Mouse (Mus musculus) liver, embryonic 12.5 days (tissue): ENCODE measurements around the gene Mphosph8. TPM values are rescaled to one million over a fixed set of nuclear protein-coding genes. Genes with fewer than 3 reads are reported as not detected.

Source experiments
- ATAC-seq: fragments of 200-750 bp; cut with Nextera tagmentation; 2 replicates; pipeline ENCODE4 v1.8.0; 2017; ENCODE audit warnings: moderate number of reproducible peaks, mild to moderate bottlenecking, moderate library complexity
- H3K27ac ChIP-seq: fragments of 300-500 bp; sonication (generic); 2 replicates; pipeline ENCODE4 v1.5.1; 2016; ENCODE audit warnings: mild to moderate bottlenecking
- H3K27me3 ChIP-seq: fragments of 300-500 bp; sonication (generic); replicated peaks from 2 replicates; pipeline ENCODE4 v1.6.1; 2016; ENCODE audit warnings: mild to moderate bottlenecking, moderate library complexity
- H3K36me3 ChIP-seq: fragments of 300-500 bp; sonication (generic); 2 replicates; pipeline ENCODE4 v1.6.1; 2016; ENCODE audit warnings: mild to moderate bottlenecking, moderate library complexity
- H3K4me1 ChIP-seq: fragments of 300-500 bp; sonication (generic); 2 replicates; pipeline ENCODE4 v1.6.1; 2016
- H3K4me2 ChIP-seq: fragments of 300-500 bp; sonication (generic); 2 replicates; pipeline ENCODE4 v1.6.1; 2016; ENCODE audit warnings: mild to moderate bottlenecking, moderate library complexity
- H3K4me3 ChIP-seq: fragments of 300-500 bp; sonication (generic); 2 replicates; pipeline ENCODE4 v1.5.1; 2016; ENCODE audit warnings: mild to moderate bottlenecking, moderate library complexity
- H3K9ac ChIP-seq: fragments of 300-500 bp; sonication (generic); 2 replicates; pipeline ENCODE4 v1.6.1; 2016; ENCODE audit warnings: mild to moderate bottlenecking, moderate library complexity
- H3K9me3 ChIP-seq: fragments of 300-500 bp; sonication (generic); replicated peaks from 2 replicates; pipeline ENCODE4 v1.6.1; 2016; ENCODE audit warnings: mild to moderate bottlenecking, moderate library complexity
- WGBS: fragments of 180-500 bp; shearing (Covaris S2); methylation state at CpG from one replicate; pipeline ENCODE4 v1.1.7; 2016; ENCODE audit not compliant: insufficient replicate concordance; 5-methylcytosine and 5-hydroxymethylcytosine counted together
- polyA plus RNA-seq: library from polyadenylated mRNA; unstranded; fragments of >200 nt; fragmentation: Nextera tagmentation; extraction: Ambion mirVana; gene quantifications from 2 replicates; pipeline ENCODE4 v1.2.1, GENCODE M21; 2016

Mphosph8 gene
- polyA plus RNA-seq, 1 experiment from 2014 or later, result 16.0 TPM

GRCm38 (mm10) chr14:56689766-56690165, 21.7 kb downstream of the Mphosph8 start:
- Histone ChIP-seq H3K4me3 (no peak overlapping the region), H3K36me3 (peaks cover 97% of the 10 kb centered on the region), H3K4me2 (no peak overlapping the region), H3K9ac (no peak overlapping the region), H3K4me1 (no peaks in the 10 kb centered on the region), H3K9me3 (no peaks in the 10 kb centered on the region), H3K27me3 (no peaks in the 10 kb centered on the region), H3K27ac (no peak overlapping the region)
- 64% methylated on average over 1 of the region's 1 CpGs for WGBS
- ATAC-seq, result no peak

GRCm38 (mm10) chr14:56695495-56695894, 27.4 kb downstream of the Mphosph8 start:
- Histone ChIP-seq H3K9me3 (no peaks in the 10 kb centered on the region), H3K4me3 (no peak overlapping the region), H3K36me3 (peaks cover 99% of the 10 kb centered on the region), H3K27me3 (no peaks in the 10 kb centered on the region), H3K9ac (no peak overlapping the region), H3K4me1 (no peaks in the 10 kb centered on the region), H3K4me2 (no peak overlapping the region), H3K27ac (no peak overlapping the region)
- ATAC-seq, result no peak
- 51% methylated on average over 3 of the region's 3 CpGs for WGBS

- Histone ChIP-seq H3K27me3 (no peaks in the 10 kb centered on the region), H3K36me3 (peaks cover 82% of the 10 kb centered on the region), H3K9ac (no peak overlapping the region), H3K9me3 (no peaks in the 10 kb centered on the region), H3K4me3 (no peak overlapping the region), H3K4me2 (no peak overlapping the region), H3K27ac (no peak overlapping the region), H3K4me1 (peaks cover 5% of the 10 kb centered on the region)
- no peak for ATAC-seq
- WGBS, result 94% methylated on average over 5 of the region's 5 CpGs
Measured at GRCm38 (mm10) chr14:56697836-56698235, 29.8 kb downstream of the Mphosph8 start.

DNA sequence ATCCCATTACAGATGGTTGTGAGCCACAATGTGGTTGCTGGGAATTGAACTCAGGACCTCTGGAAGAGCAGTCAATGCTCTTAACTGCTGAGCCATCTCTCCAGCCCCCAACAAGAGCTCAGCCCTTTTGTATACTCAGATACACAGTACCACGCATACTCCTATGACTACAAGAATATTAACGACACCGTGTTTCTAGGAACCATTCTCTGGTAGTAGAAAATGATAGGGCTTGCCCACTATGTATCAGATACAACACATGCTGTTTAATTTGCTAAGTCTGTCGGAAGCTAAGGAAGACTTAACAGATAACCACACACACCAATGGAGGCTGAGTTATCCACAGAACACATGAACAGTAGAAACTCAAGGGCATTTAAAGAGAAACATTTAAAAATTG, 34.6 kb downstream of the Mphosph8 start:
- ATAC-seq, result peak; percentile 84
- peaks cover 42% of the 10 kb centered on the region for H3K36me3 ChIP-seq
- H3K4me2 ChIP-seq, result no peak overlapping the region
- peak overlapping the region; percentile 56; the same call in 1 of the 2 replicates for H3K27ac ChIP-seq
- no peaks in the 10 kb centered on the region for H3K27me3 ChIP-seq
- no peak overlapping the region for H3K9ac ChIP-seq
- H3K4me3 ChIP-seq, result no peak overlapping the region
- 40% methylated on average over 4 of the region's 4 CpGs for WGBS
- H3K9me3 ChIP-seq, result no peaks in the 10 kb centered on the region
- H3K4me1 ChIP-seq, result peaks cover 40% of the 10 kb centered on the region

GRCm38 (mm10) chr14:56705687-56706086, 37.6 kb downstream of the Mphosph8 start:
- Histone ChIP-seq H3K4me2 (no peak overlapping the region), H3K9ac (no peak overlapping the region), H3K4me1 (peaks cover 40% of the 10 kb centered on the region), H3K4me3 (no peak overlapping the region), H3K9me3 (no peaks in the 10 kb centered on the region), H3K36me3 (peaks cover 21% of the 10 kb centered on the region), H3K27ac (peak overlapping the region; percentile 27; the same call in 1 of the 2 replicates), H3K27me3 (no peaks in the 10 kb centered on the region)
- ATAC-seq, result no peak
- WGBS, result 66% methylated on average over 4 of the region's 4 CpGs

DNA sequence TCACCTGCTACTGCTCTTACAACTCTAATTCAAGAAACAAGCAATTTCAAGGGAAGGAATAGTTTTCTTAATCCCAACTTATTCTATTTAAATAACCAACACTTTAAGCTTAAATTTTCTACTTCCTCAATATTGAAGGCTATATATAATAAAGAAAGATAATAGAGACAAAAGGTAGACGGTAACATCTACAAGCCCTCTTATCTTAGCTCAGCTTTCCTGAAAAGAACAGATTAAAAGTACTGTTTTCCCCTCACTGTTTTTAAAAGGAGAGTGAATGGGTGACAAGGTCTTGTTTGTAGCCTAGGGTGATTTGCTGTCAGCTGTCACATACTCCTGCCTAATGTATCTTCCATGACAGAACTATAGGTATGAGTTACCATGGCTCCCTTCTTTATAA, 58.4 kb downstream of the Mphosph8 start:
- Histone ChIP-seq H3K9ac (no peak overlapping the region), H3K4me1 (no peaks in the 10 kb centered on the region), H3K9me3 (no peaks in the 10 kb centered on the region), H3K27ac (no peak overlapping the region), H3K27me3 (no peaks in the 10 kb centered on the region), H3K4me3 (no peak overlapping the region), H3K36me3 (peaks cover 22% of the 10 kb centered on the region), H3K4me2 (no peak overlapping the region)
- 23% methylated on average over 1 of the region's 1 CpGs for WGBS
- ATAC-seq, result no peak

DNA sequence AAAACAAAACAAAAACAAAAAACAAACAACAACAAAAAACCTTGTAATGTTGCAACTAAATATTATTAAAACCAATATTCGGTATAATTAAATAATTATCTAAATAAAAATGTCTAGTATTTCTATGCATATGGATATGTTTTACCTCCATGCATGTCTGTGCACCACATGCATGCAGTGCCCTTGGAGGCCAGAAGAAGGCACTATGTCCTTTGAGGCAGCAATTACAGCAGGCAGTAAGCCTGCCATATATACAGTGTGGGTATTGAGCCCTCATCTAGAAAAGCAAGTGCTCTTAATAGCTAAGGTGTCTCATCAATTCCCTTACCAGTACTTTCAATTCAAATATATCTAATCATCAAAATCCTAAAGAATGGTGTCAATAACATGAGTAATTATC, 72.1 kb downstream of the Mphosph8 start:
- no peak overlapping the region for H3K4me2 ChIP-seq
- H3K9me3 ChIP-seq, result no peaks in the 10 kb centered on the region
- H3K4me3 ChIP-seq, result no peak overlapping the region
- H3K36me3 ChIP-seq, result peaks cover 49% of the 10 kb centered on the region
- 90% methylated on average over 1 of the region's 1 CpGs for WGBS
- no peak for ATAC-seq
- H3K4me1 ChIP-seq, result no peaks in the 10 kb centered on the region
- no peak overlapping the region for H3K27ac ChIP-seq
- H3K9ac ChIP-seq, result no peak overlapping the region
- no peaks in the 10 kb centered on the region for H3K27me3 ChIP-seq

Other genes starting within 250 kb of the Mphosph8 start
- gene Cenpj, start 92.8 kb upstream of the Mphosph8 start, polyA plus RNA-seq, result 6.2 and 7.2 TPM in 2 replicates
- gene Parp4, start 92.6 kb upstream of the Mphosph8 start, polyA plus RNA-seq, result 1.7 and 2.8 TPM in 2 replicates
- gene Pspc1, start 110.1 kb downstream of the Mphosph8 start, polyA plus RNA-seq, result 19.4 and 21.7 TPM in 2 replicates
- 10.9 and 11.6 TPM in 2 replicates for gene Zmym5, start 143.5 kb downstream of the Mphosph8 start, polyA plus RNA-seq
- gene Zmym2, start 218.4 kb downstream of the Mphosph8 start, polyA plus RNA-seq, result 12.7 and 15.6 TPM in 2 replicates